Mouse (Mus musculus): ENCODE measurements around the gene Crebbp. TPM values are rescaled to one million over a fixed set of nuclear protein-coding genes. Genes with fewer than 3 reads are reported as not detected.
"Not testable (repeated sequence)": the region's sequence is repeated elsewhere in the genome, so short reads cannot be mapped to it uniquely, and the experiment has no call there.

Crebbp gene
- total RNA-seq (2021), result 10 to 100 TPM; 87.2 to 91.1 TPM
- long read RNA-seq, experiment 1, full-length matches to known transcripts, result 1 of 14 reads
- long read RNA-seq, experiment 1, partial matches to known transcripts, result 7 of 14 reads
- long read RNA-seq, experiment 1, other reads (novel, unspliced or antisense), result 6 of 14 reads
- long read RNA-seq, experiment 2, partial matches to known transcripts, result 4 of 27 reads
- long read RNA-seq, experiment 2, other reads (novel, unspliced or antisense), result 23 of 27 reads

DNA sequence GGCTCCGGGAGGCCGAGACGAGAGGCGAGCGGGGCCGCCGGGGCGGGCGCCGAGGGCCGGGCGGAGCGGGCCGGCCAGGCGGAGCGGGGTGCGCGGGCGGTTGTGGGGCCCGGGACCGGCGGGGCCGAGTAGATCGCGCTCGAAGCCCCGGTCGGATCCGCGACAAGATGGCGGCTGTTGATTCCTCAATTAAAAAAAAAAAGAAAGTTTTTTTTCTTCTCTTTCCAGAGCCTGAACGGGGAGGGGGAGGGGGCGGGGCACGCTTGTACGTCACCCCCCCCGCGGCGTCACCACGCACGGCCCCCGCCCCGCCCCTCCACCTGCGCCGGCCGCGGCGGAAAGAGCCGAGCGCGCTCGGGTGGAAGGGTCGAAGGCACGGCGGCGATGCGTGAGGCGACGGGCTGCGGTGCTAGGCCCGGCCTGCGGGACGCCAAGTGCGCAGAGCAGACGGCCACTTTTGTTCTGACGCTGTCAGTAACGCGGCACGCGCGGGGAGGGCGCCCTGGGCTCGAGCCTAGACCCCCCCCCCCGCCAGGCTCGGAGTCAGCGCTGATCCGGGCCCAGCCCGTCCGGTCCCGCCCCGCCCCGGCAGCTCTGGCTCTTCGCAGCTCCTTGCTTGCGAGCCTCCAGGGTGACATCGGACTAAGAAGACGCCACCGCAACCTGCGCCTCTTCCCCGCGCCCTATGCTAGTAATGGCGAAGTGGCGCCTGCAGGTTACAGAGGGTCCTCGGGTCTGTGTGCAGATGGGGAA is at the start of gene Crebbp:
Gene Crebbp (minus strand): TSS at position 199 of the 753 bp plus-strand sequence.
- TF ChIP-seq CTCF (conservative IDR thresholded peaks at IDR 0.05), result 0 out of 2 replicates have a peak, but pooled peaks have one; percentile 20
- H3K4me3 ChIP-seq, result peak within 1 kb of the TSS; percentile 90
- peak within 1 kb of the TSS; percentile 96 for H3K27ac ChIP-seq
- DNase-seq (ENCODE audit: low spot score in 2 of 2), result peak; percentile 83 to 90

DNA sequence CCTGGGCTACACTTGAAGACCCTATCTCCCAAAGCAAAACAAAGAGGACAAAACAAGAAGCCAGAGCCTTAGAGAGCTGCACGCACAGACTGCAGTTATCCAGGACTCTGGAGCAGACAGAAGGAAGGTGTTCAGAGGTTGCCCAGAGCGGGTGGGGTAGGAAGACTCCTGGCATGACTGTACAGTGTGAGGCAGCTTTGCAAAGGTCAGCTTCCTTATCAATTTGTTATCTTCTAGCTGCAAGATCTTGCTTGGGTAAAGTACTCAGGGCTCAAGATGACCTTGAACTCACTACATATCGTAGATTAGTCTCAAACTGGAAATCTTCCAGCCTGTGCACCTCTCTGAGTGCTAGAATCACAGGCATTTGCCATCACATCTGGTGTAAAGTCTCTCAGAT is 49.7 kb upstream of the Crebbp start:
- no peak for TF ChIP-seq CTCF (conservative IDR thresholded peaks at IDR 0.05)
- no peak overlapping the region for H3K27ac ChIP-seq
- H3K4me3 ChIP-seq, result no peak overlapping the region
- no peak for DNase-seq (ENCODE audit: low spot score in 2 of 2)

GRCm38 (mm10) chr16:4257546-4257945 is 43.7 kb upstream of the Crebbp start:
- Histone ChIP-seq H3K27ac (no peak overlapping the region), H3K4me3 (no peak overlapping the region)
- no peak for DNase-seq (ENCODE audit: low spot score in 2 of 2)
- no peak for TF ChIP-seq CTCF (conservative IDR thresholded peaks at IDR 0.05)

DNA sequence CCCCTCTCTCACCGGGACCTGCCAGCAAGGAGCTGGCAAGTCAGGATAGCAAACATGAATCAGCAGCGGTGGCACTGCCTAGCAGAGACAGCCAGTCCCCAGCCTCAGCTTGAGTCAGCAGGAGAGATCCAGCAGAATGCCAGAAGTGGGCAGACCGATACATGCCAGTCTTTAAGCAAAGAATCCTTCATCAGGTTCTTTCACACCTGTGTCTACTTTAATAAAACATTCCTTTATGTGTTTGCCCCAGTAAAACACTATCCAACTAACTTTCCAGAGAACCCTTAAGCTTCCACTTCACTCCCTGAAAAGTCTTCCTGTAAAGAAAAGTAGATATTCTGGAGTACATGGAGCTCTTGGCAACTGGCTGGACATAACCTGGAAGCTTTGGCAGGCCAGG is 35.0 kb upstream of the Crebbp start:
- Histone ChIP-seq H3K27ac (no peak overlapping the region), H3K4me3 (no peak overlapping the region)
- DNase-seq (ENCODE audit: low spot score in 2 of 2), result no peak
- TF ChIP-seq CTCF (conservative IDR thresholded peaks at IDR 0.05), result no peak

GRCm38 (mm10) chr16:4245241-4245640 is 31.4 kb upstream of the Crebbp start:
- H3K27ac ChIP-seq; DNase-seq (ENCODE audit: low spot score in 2 of 2); H3K4me3 ChIP-seq: not testable (repeated sequence)

GRCm38 (mm10) chr16:4236131-4236530 is 22.3 kb upstream of the Crebbp start:
- Histone ChIP-seq H3K4me3 (no peak overlapping the region), H3K27ac (no peak overlapping the region)
- DNase-seq (ENCODE audit: low spot score in 2 of 2), result no peak
- TF ChIP-seq CTCF (conservative IDR thresholded peaks at IDR 0.05), result no peak

DNA sequence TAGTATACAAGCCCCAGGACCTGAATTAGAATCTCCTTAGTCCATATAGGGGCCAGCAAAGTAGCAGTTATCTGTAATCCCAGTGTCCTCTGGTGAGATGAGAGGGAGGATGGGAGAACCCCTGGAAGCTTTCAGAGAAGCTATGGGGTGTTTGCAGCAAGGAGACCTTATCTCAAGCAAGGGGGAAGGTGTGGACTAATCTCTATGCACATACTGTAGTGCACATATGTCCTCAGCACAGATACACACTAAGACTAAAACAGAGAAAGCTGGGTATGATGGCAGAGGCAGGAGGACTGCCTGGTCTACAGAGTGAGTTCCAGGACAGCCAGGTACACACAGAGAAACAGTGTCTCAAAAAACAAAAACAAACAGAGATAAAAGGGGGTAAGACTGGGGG is 21.8 kb upstream of the Crebbp start:
- Histone ChIP-seq H3K27ac (no peak overlapping the region), H3K4me3 (no peak overlapping the region)
- no peak for TF ChIP-seq CTCF (conservative IDR thresholded peaks at IDR 0.05)
- DNase-seq (ENCODE audit: low spot score in 2 of 2), result no peak

DNA sequence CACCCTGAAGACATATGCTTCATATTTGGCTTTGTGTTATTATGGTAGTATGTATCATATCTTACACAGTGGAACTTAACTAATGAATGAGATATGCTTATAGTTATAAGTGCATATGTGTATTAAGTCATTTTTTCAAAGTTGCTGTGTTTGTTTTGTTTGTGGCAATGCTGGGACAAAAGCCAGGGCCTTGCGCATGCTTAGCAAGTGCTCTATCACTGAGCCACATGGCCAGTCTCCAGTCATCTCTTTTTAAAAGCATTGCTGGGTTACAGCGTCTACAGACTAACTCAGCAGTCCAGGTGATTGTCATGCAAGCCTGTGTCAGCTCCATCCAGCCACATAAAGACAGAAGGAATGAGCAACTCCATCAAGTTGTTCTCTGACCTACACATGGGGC is 12.0 kb upstream of the Crebbp start:
- no peak for DNase-seq (ENCODE audit: low spot score in 2 of 2)
- no peak overlapping the region for H3K27ac ChIP-seq
- no peak for TF ChIP-seq CTCF (conservative IDR thresholded peaks at IDR 0.05)
- no peak overlapping the region for H3K4me3 ChIP-seq

DNA sequence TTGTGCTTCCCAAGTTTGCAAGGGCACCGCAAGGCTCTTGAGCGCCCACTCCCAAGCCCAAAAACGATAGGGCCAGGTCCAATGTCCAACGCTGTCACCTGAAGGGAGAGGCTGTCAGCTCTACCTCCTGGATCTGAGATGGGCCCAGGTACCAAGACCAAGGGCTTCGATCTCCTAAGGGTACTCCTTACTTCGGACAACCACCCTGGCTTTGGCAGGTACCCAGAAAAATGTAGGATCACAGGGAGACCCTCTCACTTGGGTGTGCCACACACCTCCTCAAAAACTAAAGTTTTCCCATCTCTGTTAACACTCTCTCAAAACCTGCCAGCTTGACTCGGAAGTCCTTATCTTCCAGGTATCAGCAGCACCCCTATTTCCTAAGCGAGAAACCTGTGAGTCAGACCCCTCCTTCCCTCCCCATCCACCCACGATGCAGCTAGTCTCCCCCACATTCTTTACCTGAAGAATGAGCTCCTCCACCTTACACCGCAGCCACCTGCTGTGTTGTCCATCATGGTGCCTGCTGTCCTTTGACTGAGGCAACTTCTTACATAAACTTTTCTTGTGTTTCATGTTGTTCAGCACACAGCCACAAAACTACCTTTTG is 939 bp upstream of the Crebbp start:
- Histone ChIP-seq H3K4me3 (peak overlapping the region; percentile 62), H3K27ac (peak overlapping the region; percentile 96)
- no peak for DNase-seq (ENCODE audit: low spot score in 2 of 2)
- no peak for TF ChIP-seq CTCF (conservative IDR thresholded peaks at IDR 0.05)

GRCm38 (mm10) chr16:4212963-4213798 is 616 bp downstream of the Crebbp start:
- TF ChIP-seq CTCF (conservative IDR thresholded peaks at IDR 0.05), result no peak
- peak; percentile 16 to 66 for DNase-seq (ENCODE audit: low spot score in 2 of 2)
- peak overlapping the region; percentile 96 for H3K27ac ChIP-seq
- peak overlapping the region; percentile 90 for H3K4me3 ChIP-seq

GRCm38 (mm10) chr16:4212167-4212962 is 1.4 kb downstream of the Crebbp start:
- DNase-seq (ENCODE audit: low spot score in 2 of 2), result no peak
- TF ChIP-seq CTCF (conservative IDR thresholded peaks at IDR 0.05), result no peak
- Histone ChIP-seq H3K27ac (peak overlapping the region; percentile 84), H3K4me3 (peak overlapping the region; percentile 90)

GRCm38 (mm10) chr16:4210290-4210689 is 3.5 kb downstream of the Crebbp start:
- no peak for TF ChIP-seq CTCF (conservative IDR thresholded peaks at IDR 0.05)
- H3K4me3 ChIP-seq, result no peak overlapping the region
- H3K27ac ChIP-seq, result no peak overlapping the region
- no peak for DNase-seq (ENCODE audit: low spot score in 2 of 2)

Data from layer of hippocampus, adult 2 months (tissue).